Mouse (Mus musculus): ENCODE measurements around the gene Ift52. TPM values are rescaled to one million over a fixed set of nuclear protein-coding genes. Genes with fewer than 3 reads are reported as not detected.

Gene Ift52
- polyA plus RNA-seq, 1 experiment from 2014 or later, result 43.0 TPM

DNA sequence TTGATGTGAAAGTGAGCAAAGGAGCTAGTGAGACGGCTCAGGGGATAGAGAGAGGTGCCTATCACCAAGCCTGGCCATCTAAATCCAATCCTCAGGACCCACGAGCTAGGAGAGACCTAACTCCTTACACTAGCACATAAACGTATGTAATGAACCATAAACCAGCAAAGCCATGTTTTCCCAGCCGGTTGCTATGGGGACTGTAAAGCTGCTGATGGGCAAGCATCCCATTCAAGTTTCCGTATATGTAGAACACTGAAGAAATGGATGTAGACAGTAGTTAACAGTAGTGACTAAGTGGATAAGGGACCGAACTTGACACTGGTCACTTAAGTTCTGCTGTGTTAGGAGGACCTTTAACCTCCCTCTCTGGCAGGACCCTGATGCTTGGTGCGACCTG, 56.9 kb downstream of the Ift52 start:
- Histone ChIP-seq H3K4me3 (ENCODE audit: low read depth, low read length) (no peak overlapping the region), H3K4me1 (replicated peaks; ENCODE audit: control insufficient read depth, insufficient read depth, low read length) (no peaks in the 10 kb centered on the region), H3K27ac (ENCODE audit: low read depth, low read length) (no peak overlapping the region), H3K9me3 (ENCODE audit: control insufficient read depth, low read length) (no peaks in the 10 kb centered on the region), H3K4me2 (no peak overlapping the region), H3K9ac (ENCODE audit: low read depth, low read length) (no peak overlapping the region), H3K27me3 (replicated peaks; ENCODE audit: control insufficient read depth, insufficient read depth, low read length) (no peaks in the 10 kb centered on the region), H3K36me3 (ENCODE audit: control insufficient read depth, insufficient read depth, low read length) (peaks cover 36% of the 10 kb centered on the region)
- WGBS, result 87% methylated on average over 7 of the region's 7 CpGs
- DNase-seq (ENCODE audit: low spot score) (no peak), ATAC-seq (replicated peaks; ENCODE audit: low FRiP score) (no peak)

DNA sequence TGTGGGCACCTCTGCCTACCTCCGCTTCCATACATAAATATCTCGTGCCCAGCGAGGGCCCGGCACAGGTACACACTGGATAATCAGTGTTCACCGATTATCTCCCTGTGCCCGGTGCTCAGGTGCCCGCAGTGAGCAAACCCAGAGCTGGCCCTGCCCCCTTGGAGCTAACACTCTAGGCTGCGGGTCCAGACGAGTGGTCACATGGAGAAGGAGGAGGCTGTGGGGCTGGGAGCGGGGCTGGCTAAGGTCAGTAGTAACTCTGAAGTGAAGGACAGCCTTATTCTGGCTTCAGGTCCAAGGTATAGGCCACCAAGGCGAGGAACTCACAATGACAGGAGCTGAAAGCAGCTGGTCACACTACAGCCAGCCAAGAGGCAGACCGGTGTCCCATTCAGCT, 57.7 kb downstream of the Ift52 start:
- Histone ChIP-seq H3K4me3 (ENCODE audit: low read depth, low read length) (no peak overlapping the region), H3K36me3 (ENCODE audit: control insufficient read depth, insufficient read depth, low read length) (peaks cover 44% of the 10 kb centered on the region), H3K27ac (ENCODE audit: low read depth, low read length) (no peak overlapping the region), H3K4me2 (no peak overlapping the region), H3K27me3 (replicated peaks; ENCODE audit: control insufficient read depth, insufficient read depth, low read length) (no peaks in the 10 kb centered on the region), H3K9ac (ENCODE audit: low read depth, low read length) (no peak overlapping the region), H3K4me1 (replicated peaks; ENCODE audit: control insufficient read depth, insufficient read depth, low read length) (no peaks in the 10 kb centered on the region), H3K9me3 (ENCODE audit: control insufficient read depth, low read length) (no peaks in the 10 kb centered on the region)
- no peak for DNase-seq (ENCODE audit: low spot score)
- no peak for ATAC-seq (replicated peaks; ENCODE audit: low FRiP score)
- WGBS, result 92% methylated on average over 12 of the region's 12 CpGs

- H3K4me1 ChIP-seq (replicated peaks; ENCODE audit: control insufficient read depth, insufficient read depth, low read length), result no peaks in the 10 kb centered on the region
- no peaks in the 10 kb centered on the region for H3K9me3 ChIP-seq (ENCODE audit: control insufficient read depth, low read length)
- ATAC-seq (replicated peaks; ENCODE audit: low FRiP score) (no peak), DNase-seq (ENCODE audit: low spot score) (no peak)
- no peak overlapping the region for H3K4me3 ChIP-seq (ENCODE audit: low read depth, low read length)
- H3K4me2 ChIP-seq, result no peak overlapping the region
- no peak overlapping the region for H3K9ac ChIP-seq (ENCODE audit: low read depth, low read length)
- no peaks in the 10 kb centered on the region for H3K27me3 ChIP-seq (replicated peaks; ENCODE audit: control insufficient read depth, insufficient read depth, low read length)
- peaks cover 44% of the 10 kb centered on the region for H3K36me3 ChIP-seq (ENCODE audit: control insufficient read depth, insufficient read depth, low read length)
- WGBS, result 83% methylated on average over 3 of the region's 3 CpGs
- no peak overlapping the region for H3K27ac ChIP-seq (ENCODE audit: low read depth, low read length)
These were observed 58.1 kb downstream of the Ift52 start for GRCm38 (mm10) chr2:163075234-163075633.

GRCm38 (mm10) chr2:163079041-163079440, 61.9 kb downstream of the Ift52 start:
- no peaks in the 10 kb centered on the region for H3K4me1 ChIP-seq (replicated peaks; ENCODE audit: control insufficient read depth, insufficient read depth, low read length)

DNA sequence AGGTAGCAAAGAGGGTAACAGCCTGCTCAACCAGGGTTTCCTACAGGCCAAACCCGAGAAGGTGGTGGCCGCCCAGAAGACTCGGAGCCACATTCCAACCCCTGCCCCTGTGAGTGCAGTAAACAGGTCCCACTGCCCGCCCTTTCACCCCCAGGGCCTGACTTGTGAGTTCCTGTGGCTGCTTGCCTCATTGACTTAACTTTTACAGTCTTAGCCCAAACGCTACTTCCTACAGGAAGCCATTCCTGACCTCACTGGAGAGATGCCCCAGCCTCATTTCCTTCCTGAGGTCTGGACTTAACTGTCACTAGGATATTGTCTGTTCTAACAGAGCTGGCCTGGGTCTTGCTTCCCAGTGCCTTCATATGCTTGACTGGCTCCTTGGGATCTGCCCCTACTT, 65.4 kb downstream of the Ift52 start:
- no peak for DNase-seq (ENCODE audit: low spot score)
- Histone ChIP-seq H3K36me3 (ENCODE audit: control insufficient read depth, insufficient read depth, low read length) (peaks cover 23% of the 10 kb centered on the region), H3K27me3 (replicated peaks; ENCODE audit: control insufficient read depth, insufficient read depth, low read length) (no peaks in the 10 kb centered on the region), H3K4me1 (replicated peaks; ENCODE audit: control insufficient read depth, insufficient read depth, low read length) (no peaks in the 10 kb centered on the region), H3K4me2 (no peak overlapping the region), H3K27ac (ENCODE audit: low read depth, low read length) (no peak overlapping the region), H3K9me3 (ENCODE audit: control insufficient read depth, low read length) (no peaks in the 10 kb centered on the region), H3K9ac (ENCODE audit: low read depth, low read length) (no peak overlapping the region), H3K4me3 (ENCODE audit: low read depth, low read length) (no peak overlapping the region)
- WGBS, result 59% methylated on average over 5 of the region's 5 CpGs
- ATAC-seq (replicated peaks; ENCODE audit: low FRiP score), result peak; percentile 35; the same call in 1 of the 2 replicates

More at GRCm38 (mm10) chr2:163079041-163079440, 61.9 kb downstream of the Ift52 start:
- 96% methylated on average over 4 of the region's 4 CpGs for WGBS
- H3K27ac ChIP-seq (ENCODE audit: low read depth, low read length), result no peak overlapping the region
- H3K9ac ChIP-seq (ENCODE audit: low read depth, low read length), result no peak overlapping the region
- H3K9me3 ChIP-seq (ENCODE audit: control insufficient read depth, low read length), result no peaks in the 10 kb centered on the region
- H3K4me2 ChIP-seq, result no peak overlapping the region
- DNase-seq (ENCODE audit: low spot score) (no peak), ATAC-seq (replicated peaks; ENCODE audit: low FRiP score) (no peak)
- no peak overlapping the region for H3K4me3 ChIP-seq (ENCODE audit: low read depth, low read length)
- no peaks in the 10 kb centered on the region for H3K27me3 ChIP-seq (replicated peaks; ENCODE audit: control insufficient read depth, insufficient read depth, low read length)
- H3K36me3 ChIP-seq (ENCODE audit: control insufficient read depth, insufficient read depth, low read length), result peaks cover 35% of the 10 kb centered on the region

- H3K27ac ChIP-seq (ENCODE audit: low read depth, low read length), result no peak overlapping the region
- ATAC-seq (replicated peaks; ENCODE audit: low FRiP score), result no peak
These were observed 67.4 kb downstream of the Ift52 start for GRCm38 (mm10) chr2:163084519-163084918.

GRCm38 (mm10) chr2:163085047-163085446, 67.9 kb downstream of the Ift52 start:
- WGBS, result 85% methylated on average over 6 of the region's 6 CpGs
- no peaks in the 10 kb centered on the region for H3K27me3 ChIP-seq (replicated peaks; ENCODE audit: control insufficient read depth, insufficient read depth, low read length)
- H3K9ac ChIP-seq (ENCODE audit: low read depth, low read length), result no peak overlapping the region
- H3K36me3 ChIP-seq (ENCODE audit: control insufficient read depth, insufficient read depth, low read length), result peaks cover 8% of the 10 kb centered on the region
- no peak for ATAC-seq (replicated peaks; ENCODE audit: low FRiP score)
- no peak overlapping the region for H3K4me3 ChIP-seq (ENCODE audit: low read depth, low read length)
- H3K4me1 ChIP-seq (replicated peaks; ENCODE audit: control insufficient read depth, insufficient read depth, low read length), result no peaks in the 10 kb centered on the region
- no peak overlapping the region for H3K27ac ChIP-seq (ENCODE audit: low read depth, low read length)
- DNase-seq (ENCODE audit: low spot score), result no peak
- no peaks in the 10 kb centered on the region for H3K9me3 ChIP-seq (ENCODE audit: control insufficient read depth, low read length)
- H3K4me2 ChIP-seq, result no peak overlapping the region

More at GRCm38 (mm10) chr2:163084519-163084918, 67.4 kb downstream of the Ift52 start:
- H3K9ac ChIP-seq (ENCODE audit: low read depth, low read length), result no peak overlapping the region
- H3K4me1 ChIP-seq (replicated peaks; ENCODE audit: control insufficient read depth, insufficient read depth, low read length), result no peaks in the 10 kb centered on the region
- H3K4me3 ChIP-seq (ENCODE audit: low read depth, low read length), result no peak overlapping the region
- H3K9me3 ChIP-seq (ENCODE audit: control insufficient read depth, low read length), result no peaks in the 10 kb centered on the region
- peaks cover 11% of the 10 kb centered on the region for H3K36me3 ChIP-seq (ENCODE audit: control insufficient read depth, insufficient read depth, low read length)
- DNase-seq (ENCODE audit: low spot score), result no peak
- 93% methylated on average over 3 of the region's 3 CpGs for WGBS
- H3K27me3 ChIP-seq (replicated peaks; ENCODE audit: control insufficient read depth, insufficient read depth, low read length), result no peaks in the 10 kb centered on the region
- no peak overlapping the region for H3K4me2 ChIP-seq

DNA sequence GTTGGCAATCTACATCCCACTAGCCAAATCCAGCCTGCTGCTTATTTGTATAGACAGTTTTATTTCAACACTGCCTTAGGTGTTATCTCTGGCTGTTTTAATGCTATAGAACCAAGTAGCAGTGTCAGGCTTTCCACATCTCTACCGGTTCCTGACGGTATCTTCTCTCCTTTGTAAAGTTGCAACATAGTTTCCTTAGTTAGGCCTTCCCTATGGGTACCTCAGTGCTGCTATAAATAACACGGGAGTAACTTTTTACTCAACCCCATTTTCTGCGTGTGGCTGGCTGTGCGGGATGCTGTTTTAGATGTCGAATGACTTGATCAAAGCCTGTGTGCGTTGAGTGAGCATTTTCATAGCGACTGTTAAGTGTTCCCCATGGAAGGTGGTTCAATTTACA, 69.4 kb downstream of the Ift52 start:
- Histone ChIP-seq H3K4me3 (ENCODE audit: low read depth, low read length) (no peak overlapping the region), H3K9me3 (ENCODE audit: control insufficient read depth, low read length) (no peaks in the 10 kb centered on the region), H3K4me1 (replicated peaks; ENCODE audit: control insufficient read depth, insufficient read depth, low read length) (no peaks in the 10 kb centered on the region), H3K36me3 (ENCODE audit: control insufficient read depth, insufficient read depth, low read length) (0 out of 2 replicates have a peak, but pooled peaks cover 2% of the 10 kb centered on the region), H3K4me2 (no peak overlapping the region), H3K27ac (ENCODE audit: low read depth, low read length) (no peak overlapping the region), H3K9ac (ENCODE audit: low read depth, low read length) (no peak overlapping the region), H3K27me3 (replicated peaks; ENCODE audit: control insufficient read depth, insufficient read depth, low read length) (no peaks in the 10 kb centered on the region)
- no peak for ATAC-seq (replicated peaks; ENCODE audit: low FRiP score)
- WGBS, result 54% methylated on average over 8 of the region's 8 CpGs
- DNase-seq (ENCODE audit: low spot score), result no peak

- H3K4me3 ChIP-seq (ENCODE audit: low read depth, low read length), result no peak within 1 kb of the TSS
- no peak within 1 kb of the TSS for H3K27ac ChIP-seq (ENCODE audit: low read depth, low read length)
- DNase-seq (ENCODE audit: low spot score) (no peak), ATAC-seq (replicated peaks; ENCODE audit: low FRiP score) (no peak)
- H3K36me3 ChIP-seq (ENCODE audit: control insufficient read depth, insufficient read depth, low read length), result 0 out of 2 replicates have a peak, but pooled peaks cover 2% of the 10 kb centered on the region
- no peaks in the 10 kb centered on the region for H3K4me1 ChIP-seq (replicated peaks; ENCODE audit: control insufficient read depth, insufficient read depth, low read length)
- H3K9ac ChIP-seq (ENCODE audit: low read depth, low read length), result no peak within 1 kb of the TSS
- H3K4me2 ChIP-seq, result no peak within 1 kb of the TSS
- WGBS, result 83% methylated on average over 9 of the region's 9 CpGs
- H3K9me3 ChIP-seq (ENCODE audit: control insufficient read depth, low read length), result no peaks in the 10 kb centered on the region
- no peaks in the 10 kb centered on the region for H3K27me3 ChIP-seq (replicated peaks; ENCODE audit: control insufficient read depth, insufficient read depth, low read length)
These were observed 70.6 kb downstream of the Ift52 start, which contains the start of gene Gtsf1l for GRCm38 (mm10) chr2:163087728-163088127. Gtsf1l (minus strand) TSS chr2:163087855.

Measured in liver, embryonic 11.5 days (tissue).